Mouse (Mus musculus) lung, embryonic 16.5 days (tissue): ENCODE measurements around the gene Nxpe3. TPM values are rescaled to one million over a fixed set of nuclear protein-coding genes. Genes with fewer than 3 reads are reported as not detected.

Experiments used
- ATAC-seq: fragments of 200-750 bp; cut with Nextera tagmentation; 2 replicates; pipeline ENCODE4 v1.8.0; 2017; ENCODE audit warnings: low read depth, mild to moderate bottlenecking, moderate library complexity
- H3K27ac ChIP-seq: fragments of 300-500 bp; sonication (generic); 2 replicates; pipeline ENCODE4 v1.5.1; 2014; ENCODE audit warnings: mild to moderate bottlenecking, control low read depth, low read length
- H3K27me3 ChIP-seq: fragments of 300-500 bp; sonication (generic); 2 replicates; pipeline ENCODE4 v1.6.1; 2014; ENCODE audit warnings: low read depth, low read length, mixed read lengths; ENCODE audit not compliant: control insufficient read depth, insufficient read depth
- H3K36me3 ChIP-seq: fragments of 300-500 bp; sonication (generic); 2 replicates; pipeline ENCODE4 v1.6.1; 2014; ENCODE audit warnings: low read length; ENCODE audit not compliant: control insufficient read depth, insufficient read depth
- H3K4me1 ChIP-seq: fragments of 300-500 bp; sonication (generic); replicated peaks from 2 replicates; pipeline ENCODE4 v1.6.1; 2014; ENCODE audit warnings: low read length, mixed read lengths; ENCODE audit not compliant: control insufficient read depth, insufficient read depth
- H3K4me2 ChIP-seq: fragments of 300-500 bp; sonication (generic); 2 replicates; pipeline ENCODE4 v1.6.1; 2014; ENCODE audit warnings: low read depth, low read length, control low read depth
- H3K4me3 ChIP-seq: fragments of 300-500 bp; sonication (generic); 2 replicates; pipeline ENCODE4 v1.5.1; 2014; ENCODE audit warnings: mild to moderate bottlenecking, low read length, control low read depth
- H3K9ac ChIP-seq: fragments of 300-500 bp; sonication (generic); 2 replicates; pipeline ENCODE4 v1.6.1; 2014; ENCODE audit warnings: low read length, control low read depth
- H3K9me3 ChIP-seq: fragments of 300-500 bp; sonication (generic); 2 replicates; pipeline ENCODE4 v1.6.1; 2016; ENCODE audit warnings: low read length; ENCODE audit not compliant: control insufficient read depth
- WGBS: fragments of 180-500 bp; shearing (Covaris S2); extraction: QIAGEN DNeasy Blood & Tissue Kit; methylation state at CpG from one replicate; pipeline ENCODE4 v1.1.7; 2014; 5-methylcytosine and 5-hydroxymethylcytosine counted together
- polyA plus RNA-seq: library from polyadenylated mRNA; unstranded; fragments of >200 nt; fragmentation: Nextera tagmentation; extraction: Ambion mirVana; gene quantifications from 2 replicates; pipeline ENCODE4 v1.2.1, GENCODE M21; 2015

The Nxpe3 gene
- polyA plus RNA-seq, 1 experiment from 2014 or later: 1.1 TPM

- no peak overlapping the region for H3K4me2 ChIP-seq
- H3K9ac ChIP-seq: no peak overlapping the region
- 59% methylated on average over 6 of the region's 7 CpGs for WGBS
- no peak overlapping the region for H3K4me3 ChIP-seq
- no peaks in the 10 kb centered on the region for H3K9me3 ChIP-seq
- peaks cover 7% of the 10 kb centered on the region for H3K4me1 ChIP-seq
- H3K27me3 ChIP-seq: no peaks in the 10 kb centered on the region
- no peak for ATAC-seq
- no peaks in the 10 kb centered on the region; the same call in 1 of the 2 replicates for H3K36me3 ChIP-seq
- H3K27ac ChIP-seq: no peak overlapping the region
Observed at GRCm38 (mm10) chr16:55892484-55892883, 2.6 kb downstream of the Nxpe3 start.

- Histone ChIP-seq H3K4me1 (peaks cover 7% of the 10 kb centered on the region), H3K4me3 (no peak overlapping the region), H3K4me2 (no peak overlapping the region), H3K27me3 (no peaks in the 10 kb centered on the region), H3K9me3 (no peaks in the 10 kb centered on the region), H3K27ac (no peak overlapping the region), H3K9ac (no peak overlapping the region), H3K36me3 (no peaks in the 10 kb centered on the region; the same call in 1 of the 2 replicates)
- WGBS: 90% methylated on average over 7 of the region's 7 CpGs
- ATAC-seq: no peak
Observed at GRCm38 (mm10) chr16:55891346-55891745, 3.7 kb downstream of the Nxpe3 start.

GRCm38 (mm10) chr16:55890346-55891136 is 4.5 kb downstream of the Nxpe3 start:
- no peak overlapping the region for H3K4me2 ChIP-seq
- no peak overlapping the region for H3K9ac ChIP-seq
- no peak overlapping the region for H3K4me3 ChIP-seq
- no peaks in the 10 kb centered on the region for H3K27me3 ChIP-seq
- no peak for ATAC-seq
- peaks cover 7% of the 10 kb centered on the region for H3K4me1 ChIP-seq
- 80% methylated on average over 19 of the region's 19 CpGs for WGBS
- H3K36me3 ChIP-seq: no peaks in the 10 kb centered on the region; the same call in 1 of the 2 replicates
- H3K27ac ChIP-seq: no peak overlapping the region
- H3K9me3 ChIP-seq: no peaks in the 10 kb centered on the region

- no peaks in the 10 kb centered on the region for H3K9me3 ChIP-seq
- H3K36me3 ChIP-seq: no peaks in the 10 kb centered on the region; the same call in 1 of the 2 replicates
- no peak overlapping the region for H3K4me3 ChIP-seq
- no peak for ATAC-seq
- H3K9ac ChIP-seq: no peak overlapping the region
- H3K4me2 ChIP-seq: no peak overlapping the region
- H3K27me3 ChIP-seq: no peaks in the 10 kb centered on the region
- H3K27ac ChIP-seq: no peak overlapping the region
- 86% methylated on average over 3 of the region's 3 CpGs for WGBS
- H3K4me1 ChIP-seq: peaks cover 4% of the 10 kb centered on the region; the same call in 1 of the 2 replicates
Observed at GRCm38 (mm10) chr16:55889451-55889850, 5.6 kb downstream of the Nxpe3 start.

- H3K27me3 ChIP-seq: no peaks in the 10 kb centered on the region
- H3K4me2 ChIP-seq: no peak overlapping the region
- H3K9ac ChIP-seq: no peak overlapping the region
- H3K4me1 ChIP-seq: no peaks in the 10 kb centered on the region
- no peak for ATAC-seq
- no peaks in the 10 kb centered on the region; the same call in 1 of the 2 replicates for H3K36me3 ChIP-seq
- no peaks in the 10 kb centered on the region for H3K9me3 ChIP-seq
- no peak overlapping the region for H3K27ac ChIP-seq
- H3K4me3 ChIP-seq: no peak overlapping the region
- WGBS: 83% methylated on average over 3 of the region's 3 CpGs
Observed at GRCm38 (mm10) chr16:55888584-55888960, 6.5 kb downstream of the Nxpe3 start.

- H3K4me1 ChIP-seq: no peaks in the 10 kb centered on the region
- H3K4me2 ChIP-seq: no peak overlapping the region
- no peaks in the 10 kb centered on the region for H3K9me3 ChIP-seq
- no peaks in the 10 kb centered on the region; the same call in 1 of the 2 replicates for H3K36me3 ChIP-seq
- H3K9ac ChIP-seq: no peak overlapping the region
- H3K27me3 ChIP-seq: no peaks in the 10 kb centered on the region
- 58% methylated on average over 7 of the region's 7 CpGs for WGBS
- H3K27ac ChIP-seq: no peak overlapping the region
- 0 out of 2 replicates have a peak, but pooled peaks have one; percentile 20 for ATAC-seq
- no peak overlapping the region for H3K4me3 ChIP-seq
Observed at GRCm38 (mm10) chr16:55887814-55888583, 7.1 kb downstream of the Nxpe3 start.

- ATAC-seq: no peak
- Histone ChIP-seq H3K4me3 (no peak overlapping the region), H3K9ac (no peak overlapping the region), H3K36me3 (no peaks in the 10 kb centered on the region; the same call in 1 of the 2 replicates), H3K4me1 (no peaks in the 10 kb centered on the region), H3K27me3 (no peaks in the 10 kb centered on the region), H3K4me2 (no peak overlapping the region), H3K9me3 (no peaks in the 10 kb centered on the region), H3K27ac (no peak overlapping the region)
- 85% methylated on average over 11 of the region's 11 CpGs for WGBS
Observed at GRCm38 (mm10) chr16:55884246-55884645, 10.8 kb downstream of the Nxpe3 start.

- no peak for ATAC-seq
- Histone ChIP-seq H3K27me3 (no peaks in the 10 kb centered on the region), H3K27ac (no peak overlapping the region)
Observed at GRCm38 (mm10) chr16:55876025-55876424, 19.1 kb downstream of the Nxpe3 start.

GRCm38 (mm10) chr16:55863832-55864231 is 31.3 kb downstream of the Nxpe3 start:
- WGBS: 63% methylated on average over 4 of the region's 4 CpGs
- H3K9ac ChIP-seq: no peak overlapping the region
- no peaks in the 10 kb centered on the region for H3K9me3 ChIP-seq
- H3K36me3 ChIP-seq: no peaks in the 10 kb centered on the region
- H3K27ac ChIP-seq: no peak overlapping the region
- H3K4me1 ChIP-seq: no peaks in the 10 kb centered on the region
- ATAC-seq: no peak
- no peaks in the 10 kb centered on the region for H3K27me3 ChIP-seq
- H3K4me3 ChIP-seq: no peak overlapping the region
- no peak overlapping the region for H3K4me2 ChIP-seq

More at GRCm38 (mm10) chr16:55876025-55876424, 19.1 kb downstream of the Nxpe3 start:
- H3K4me3 ChIP-seq: no peak overlapping the region
- H3K9me3 ChIP-seq: no peaks in the 10 kb centered on the region
- H3K4me2 ChIP-seq: no peak overlapping the region
- H3K9ac ChIP-seq: no peak overlapping the region
- H3K4me1 ChIP-seq: no peaks in the 10 kb centered on the region
- no peaks in the 10 kb centered on the region for H3K36me3 ChIP-seq
- 42% methylated on average over 6 of the region's 6 CpGs for WGBS
